Mouse (Mus musculus) layer of hippocampus, adult 9-10 months (tissue): ENCODE results near the gene Rxylt1.

Experiments used
- DNase-seq: peaks from one replicate; pipeline ENCODE4 v3.0.0; 2022; ENCODE audit warnings: low spot score

The Rxylt1 gene

DNA sequence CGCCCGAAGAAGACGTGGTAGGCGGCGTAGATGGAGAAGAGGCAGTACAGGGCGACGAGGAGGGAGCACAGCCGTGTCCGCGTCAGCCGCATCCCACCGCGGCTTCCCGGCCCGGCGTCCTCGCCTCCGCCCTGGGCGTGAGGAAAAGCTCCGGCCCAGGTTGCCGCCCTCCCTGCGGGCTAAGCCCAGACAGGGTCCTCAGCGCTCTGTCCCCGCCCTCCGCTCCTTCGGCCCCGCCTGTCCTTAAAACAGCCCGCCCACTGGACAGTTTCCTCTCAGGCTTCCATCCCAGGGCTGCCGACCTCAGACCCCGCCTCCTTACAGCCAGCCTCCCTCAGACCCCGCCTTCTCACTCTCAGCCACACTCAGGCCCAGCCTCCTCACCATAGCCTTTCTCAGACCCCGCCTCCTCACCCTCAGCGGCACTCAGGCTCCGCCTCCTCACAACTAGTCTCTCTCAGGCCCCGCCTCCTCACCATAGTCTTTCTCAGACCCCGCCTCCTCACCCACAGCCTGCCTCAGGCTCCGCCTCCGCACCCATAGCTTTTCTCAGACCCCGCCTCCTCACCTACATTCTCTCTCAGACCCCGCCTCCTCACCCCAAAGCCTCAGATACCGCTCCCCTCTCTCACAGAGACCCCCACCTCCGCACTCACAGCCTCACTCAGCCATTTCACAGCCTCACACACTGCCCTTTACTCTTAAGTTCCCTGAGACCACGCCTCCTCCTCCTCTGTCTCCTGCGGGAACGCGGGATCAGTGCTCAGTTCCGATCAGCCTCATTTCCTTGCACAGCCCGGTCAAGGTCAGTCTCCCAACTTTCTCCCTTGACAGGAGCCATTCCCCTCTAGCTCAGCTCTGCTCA lies at the start of gene Rxylt1:
Gene Rxylt1, minus strand, starts transcription at position 392 of the 865 bp plus-strand sequence.
- peak; percentile 84 for DNase-seq

DNA sequence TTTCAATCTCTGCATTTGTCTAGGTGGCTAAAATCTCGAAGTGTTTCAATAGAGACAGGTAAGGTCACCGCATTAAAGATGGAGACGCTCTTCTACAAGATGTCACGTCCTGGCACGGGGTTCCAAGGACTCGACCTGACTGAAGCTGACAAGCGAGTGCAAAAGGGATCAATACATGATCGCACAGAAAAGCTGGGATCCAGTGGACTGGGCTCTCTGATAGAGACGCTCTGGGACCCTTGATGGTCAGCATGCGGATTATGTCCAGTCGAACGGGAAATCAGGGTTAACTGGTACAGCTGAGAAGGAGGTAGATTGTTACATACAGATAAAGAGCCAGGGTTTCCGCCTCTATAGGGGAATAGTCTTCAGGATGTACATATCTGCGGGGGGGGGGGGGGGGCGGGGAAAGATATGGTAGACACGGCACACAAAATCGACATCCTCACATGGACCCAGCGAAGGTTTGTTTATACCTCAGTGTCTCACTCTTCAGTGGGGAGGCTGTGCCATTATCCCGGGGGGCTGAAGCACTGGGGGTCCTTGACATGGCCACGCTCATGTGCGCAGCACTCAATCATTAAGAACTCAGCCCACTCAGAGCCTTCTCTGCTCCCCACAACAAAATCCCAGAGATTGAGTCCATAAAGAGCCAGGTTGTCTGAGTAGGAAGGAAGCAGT lies 24.3 kb upstream of the Rxylt1 start:
- DNase-seq: no peak

DNA sequence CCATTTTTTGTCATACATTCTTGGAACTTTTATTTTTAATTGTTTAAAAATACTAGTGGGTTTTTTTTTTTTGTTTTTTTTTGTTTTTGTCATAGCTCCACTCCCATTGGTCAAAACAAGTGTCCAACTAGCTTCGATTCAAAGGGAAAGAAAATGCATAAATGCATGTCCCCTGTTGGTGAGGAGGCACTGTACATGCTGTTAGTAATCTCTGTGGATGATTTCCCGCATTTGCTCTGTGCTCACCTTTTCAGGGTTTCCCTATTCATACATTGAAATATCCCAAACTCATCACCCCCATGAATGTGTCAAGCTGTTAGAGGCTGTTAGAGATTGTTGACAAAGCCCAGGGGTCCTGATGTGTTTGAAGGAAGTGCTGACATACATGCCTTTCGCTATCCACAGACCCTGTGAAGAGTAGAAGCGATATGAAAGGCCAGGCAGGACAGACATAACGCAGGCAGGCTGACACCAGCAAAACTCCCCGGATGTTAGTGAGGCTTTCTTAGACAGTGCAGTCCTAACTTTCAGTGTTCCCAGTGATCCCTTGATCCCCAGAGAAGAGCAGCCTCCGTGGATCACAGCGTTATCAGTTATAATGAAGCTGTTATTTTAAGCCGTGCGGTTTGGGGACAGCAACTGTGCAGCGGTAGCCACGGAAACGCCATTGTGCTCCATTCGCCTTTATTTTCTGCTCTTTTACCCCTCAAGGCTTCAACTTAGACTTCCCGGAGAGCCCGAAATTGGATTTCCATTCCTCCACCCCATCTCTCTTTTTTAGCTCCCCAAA lies 23.5 kb upstream of the Rxylt1 start:
- no peak for DNase-seq

GRCm38 (mm10) chr10:122119451-122119850 lies 22.3 kb upstream of the Rxylt1 start:
- DNase-seq: no peak

DNA sequence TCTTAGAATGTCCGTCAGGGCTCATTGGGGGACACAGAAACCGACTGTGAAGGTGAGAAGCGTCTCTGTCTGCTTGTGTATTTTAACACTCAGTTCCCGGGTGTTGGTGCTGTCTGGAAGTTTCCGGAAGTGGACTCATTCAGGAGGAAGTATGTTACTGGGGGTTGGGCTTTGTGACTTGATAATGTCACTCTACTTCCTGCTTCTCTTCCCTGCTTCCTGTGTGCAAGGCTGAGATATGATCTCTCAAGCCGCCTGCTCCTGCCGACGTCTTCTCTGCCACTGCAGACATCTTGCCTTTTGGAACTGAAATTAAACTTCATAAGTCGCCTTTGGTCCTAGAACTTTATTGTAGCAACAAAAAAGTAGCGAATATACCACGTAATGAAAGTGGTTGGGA lies 19.5 kb upstream of the Rxylt1 start:
- no peak for DNase-seq

DNA sequence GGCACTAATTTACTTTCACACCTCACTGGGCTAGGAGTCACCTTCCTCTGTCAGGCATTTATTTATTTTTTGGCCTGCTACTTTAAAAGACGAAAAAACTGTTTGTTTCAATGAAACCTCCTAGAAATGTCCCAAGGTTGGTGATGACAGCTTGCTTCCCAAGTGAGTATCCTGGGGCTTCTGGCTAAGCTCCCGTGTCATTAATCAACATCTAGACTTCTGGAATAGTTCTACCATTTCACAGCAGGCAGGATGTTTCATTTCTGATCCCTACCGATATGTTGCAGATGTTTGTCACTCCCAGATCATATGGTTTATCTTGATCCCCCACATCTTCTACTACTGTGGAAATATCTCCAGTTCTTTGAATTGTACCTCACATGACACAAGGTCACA lies 9.5 kb upstream of the Rxylt1 start:
- DNase-seq: no peak

DNA sequence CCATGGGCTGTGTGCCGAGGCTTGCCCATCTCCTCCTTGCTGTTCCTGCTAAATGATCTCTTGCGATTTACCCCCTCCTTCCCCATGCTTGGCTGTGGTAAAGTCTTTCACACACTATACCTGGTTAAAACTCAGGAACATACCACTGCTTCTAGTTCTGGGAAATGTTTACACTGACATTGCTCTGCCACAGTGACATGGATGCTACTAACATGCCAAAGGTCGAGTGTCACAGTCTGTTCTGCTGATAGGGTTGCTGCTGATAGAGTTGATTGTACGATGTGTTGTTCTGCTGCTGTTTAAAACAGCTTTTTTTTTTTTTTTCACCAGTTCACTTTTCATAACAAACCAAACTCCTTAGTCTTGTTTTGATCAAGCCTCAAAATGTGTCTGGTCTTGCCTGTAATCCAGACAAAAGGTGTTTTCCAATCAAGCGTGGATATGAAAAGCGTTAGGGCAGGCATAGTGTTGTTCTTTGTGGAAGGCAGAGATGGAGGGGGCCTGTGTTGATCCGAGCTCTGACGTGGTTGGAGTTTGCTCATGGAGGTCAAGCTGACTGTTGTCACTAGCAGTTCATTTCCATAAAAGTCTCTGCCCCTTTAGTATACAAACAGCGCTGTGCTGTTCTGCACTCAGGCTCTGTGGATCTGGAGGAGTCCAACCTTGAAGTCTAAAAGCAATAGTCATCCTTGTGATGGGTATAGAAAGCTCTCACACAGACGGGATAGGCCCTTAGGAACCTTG lies 8.9 kb upstream of the Rxylt1 start:
- DNase-seq: no peak

GRCm38 (mm10) chr10:122105407-122105806 lies 8.2 kb upstream of the Rxylt1 start:
- DNase-seq: peak; percentile 57

DNA sequence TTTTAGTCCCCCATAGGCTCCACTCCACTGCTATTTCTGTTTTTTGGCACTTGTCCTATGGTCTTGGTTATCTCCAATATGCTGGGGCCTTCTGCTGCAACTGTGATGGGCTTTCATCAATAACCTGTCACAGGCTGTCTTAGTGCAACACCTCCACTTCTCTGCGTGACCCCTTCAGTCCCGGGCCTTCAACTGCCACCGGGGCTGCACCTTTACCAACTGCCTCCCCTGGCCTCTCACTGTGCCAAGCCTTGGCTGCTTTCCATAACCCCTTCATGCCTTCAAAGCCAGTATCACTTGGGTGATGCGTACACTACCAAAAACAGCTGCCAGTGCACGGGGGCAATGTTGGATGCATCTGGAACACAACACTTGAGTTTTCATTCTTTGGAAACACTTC lies 5.5 kb upstream of the Rxylt1 start:
- DNase-seq: no peak

DNA sequence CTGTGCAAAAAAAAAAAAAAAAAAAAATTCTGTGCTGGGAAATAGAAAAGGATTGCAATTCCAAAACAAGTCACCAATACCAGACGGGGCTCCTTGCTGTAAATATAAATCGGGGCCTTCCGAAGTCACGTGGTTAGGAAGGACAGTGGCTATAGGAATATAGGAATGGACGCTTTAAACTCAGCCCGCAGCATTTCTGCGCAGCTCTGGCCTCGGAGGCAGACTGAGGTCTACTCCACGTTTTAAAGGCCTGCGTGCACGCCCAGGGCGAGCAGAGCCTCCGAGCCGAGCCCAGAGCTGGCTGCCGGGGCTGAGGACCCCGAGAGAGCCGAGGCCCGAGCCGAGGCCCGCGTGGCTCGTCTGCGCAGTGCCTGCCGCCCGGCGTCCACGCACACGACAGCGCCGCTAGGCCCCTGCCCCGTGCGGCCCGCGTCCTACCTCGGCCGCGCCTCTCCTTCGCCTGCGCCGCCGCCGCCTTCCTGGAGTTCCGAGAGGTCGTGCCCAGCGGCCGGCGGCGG lies 650 bp downstream of the Rxylt1 start:
- no peak for DNase-seq

DNA sequence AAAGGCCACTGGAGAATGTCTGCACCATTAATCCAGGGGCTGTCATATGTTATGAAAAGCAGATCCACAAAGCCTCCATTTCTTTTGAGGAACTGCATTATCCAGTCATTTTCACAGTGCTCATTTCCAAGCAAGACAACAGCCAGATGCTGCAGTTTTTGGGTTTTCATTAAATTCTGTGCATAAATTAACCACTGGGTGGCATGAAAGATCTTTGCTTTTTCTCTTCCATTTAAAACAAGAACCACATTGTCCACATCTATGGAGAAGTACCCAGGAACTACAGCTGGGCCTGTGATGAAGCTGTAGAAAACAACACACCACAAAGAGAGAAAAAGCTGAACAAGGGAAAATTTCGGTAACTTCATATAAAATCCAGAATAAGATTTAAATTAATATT lies 6.7 kb downstream of the Rxylt1 start:
- DNase-seq: no peak

GRCm38 (mm10) chr10:122081352-122081751 lies 15.8 kb downstream of the Rxylt1 start:
- DNase-seq: no peak

- DNase-seq: no peak
These were observed 28.0 kb downstream of the Rxylt1 start for GRCm38 (mm10) chr10:122069153-122069552.

DNA sequence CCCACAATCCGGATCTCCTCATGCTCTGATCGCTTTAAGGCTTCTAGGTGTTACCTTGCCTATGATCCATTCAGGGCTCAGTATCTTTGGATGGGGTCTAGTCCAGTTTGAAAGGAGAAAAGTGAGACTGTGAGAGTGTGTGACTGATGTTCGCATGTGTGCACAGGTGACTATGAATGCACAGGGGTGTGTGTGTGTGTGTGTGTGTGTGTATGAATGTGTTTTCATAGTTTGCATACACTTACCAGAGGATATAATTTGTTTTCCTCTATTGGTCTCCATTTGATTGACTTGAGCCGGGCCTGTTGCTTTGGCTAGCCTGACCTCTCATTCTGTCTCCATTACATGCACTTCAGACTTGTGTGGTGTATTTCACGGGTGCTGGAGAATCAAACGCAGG lies 41.3 kb downstream of the Rxylt1 start:
- no peak for DNase-seq

GRCm38 (mm10) chr10:122054535-122054934 lies 42.6 kb downstream of the Rxylt1 start:
- DNase-seq: no peak

- DNase-seq: peak; percentile 94
These were observed 45.3 kb downstream of the Rxylt1 start for GRCm38 (mm10) chr10:122051831-122052230.

DNA sequence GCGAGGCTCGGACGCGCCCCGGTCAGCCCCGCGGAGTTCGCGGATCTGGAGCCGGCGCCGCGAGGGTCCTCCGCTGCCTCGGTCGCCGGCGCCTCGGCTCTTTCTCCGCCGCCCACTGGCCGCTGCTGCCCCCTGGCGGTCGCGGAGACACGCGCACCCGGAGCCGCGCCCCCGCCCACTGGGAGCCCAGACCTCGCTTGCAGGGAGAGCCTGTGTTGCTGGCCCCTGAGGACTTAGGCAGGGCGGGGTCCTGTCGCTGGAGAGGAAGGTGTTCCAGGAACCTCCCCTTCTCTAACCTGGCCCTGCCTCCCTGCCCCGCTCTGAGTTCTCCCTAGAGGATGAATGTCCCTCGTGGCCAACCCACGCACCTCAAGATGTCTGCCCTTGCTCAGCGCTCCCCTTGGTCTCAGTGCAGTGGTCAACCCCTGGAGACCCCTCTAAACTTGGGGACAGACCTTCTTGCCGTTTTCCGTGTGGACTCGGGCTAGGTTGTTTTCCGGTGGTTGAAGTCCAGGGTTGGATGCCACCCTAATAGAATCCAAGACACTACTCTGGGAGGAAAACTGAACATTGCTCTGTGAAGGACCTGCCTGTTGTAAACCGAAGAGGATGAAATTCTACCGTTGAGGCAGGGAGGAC lies 49.3 kb downstream of the Rxylt1 start:
- DNase-seq: no peak

- DNase-seq: no peak
These were observed 50.1 kb downstream of the Rxylt1 start, which contains the start of gene Srgap1 for GRCm38 (mm10) chr10:122046904-122047726. TSS of gene Srgap1 (minus strand) at chr10:122047315.

- no peak for DNase-seq
These were observed 50.7 kb downstream of the Rxylt1 start for GRCm38 (mm10) chr10:122046511-122046903.

- no peak for DNase-seq
These were observed 51.2 kb downstream of the Rxylt1 start for GRCm38 (mm10) chr10:122045946-122046345.
